Mouse (Mus musculus) frontal cortex, postnatal 14 days (tissue): ENCODE measurements around the gene Plekhd1.

ENCODE experiments used
- DNase-seq, 2 experiments: peaks; one replicate each; pipeline ENCODE4 v3.0.0; 2022; ENCODE audit warnings: low spot score in 2 of 2

Gene Plekhd1

DNA sequence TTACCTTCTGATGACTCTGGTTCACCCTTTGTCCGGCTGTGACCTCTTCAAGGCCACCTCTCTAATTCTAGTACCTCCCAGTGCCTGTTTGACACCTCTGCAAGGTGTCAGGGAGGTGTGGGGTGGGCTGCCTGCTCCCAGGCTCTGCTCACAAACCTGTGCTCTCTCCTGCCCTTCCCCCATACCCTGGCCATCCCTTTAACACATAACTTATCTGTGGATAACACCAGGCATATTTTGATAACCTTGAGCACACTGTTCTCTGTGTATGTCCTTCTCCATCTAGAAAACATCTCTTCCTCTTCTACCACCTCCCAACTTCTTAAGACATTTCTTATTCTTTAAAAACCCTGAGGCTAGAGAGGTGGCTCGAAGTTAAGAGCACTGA is 6.7 kb downstream of the Plekhd1 start:
- DNase-seq: no peak

DNA sequence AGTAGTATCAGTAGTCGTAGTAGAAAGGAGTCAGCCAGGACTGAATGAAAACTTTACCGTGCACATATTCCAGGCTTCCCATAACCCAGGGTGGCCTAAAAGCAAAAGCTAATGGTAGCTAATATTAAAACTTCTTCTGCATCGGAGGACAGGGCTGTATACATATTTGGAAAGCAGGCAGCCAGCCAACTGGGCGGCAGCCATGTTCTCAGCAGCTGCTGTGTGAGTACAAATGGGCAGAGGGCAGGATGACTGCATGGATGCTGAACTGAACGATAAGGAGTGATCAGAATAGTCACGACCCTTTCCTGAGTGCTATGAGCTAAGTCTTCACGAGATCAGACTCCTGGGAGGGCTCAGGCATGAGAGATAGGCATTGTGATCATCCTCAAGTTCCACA is 8.9 kb downstream of the Plekhd1 start:
- no peak for DNase-seq

- DNase-seq: no peak
Observed at GRCm38 (mm10) chr12:80706208-80706914, 14.0 kb downstream of the Plekhd1 start.

- no peak for DNase-seq
Observed at GRCm38 (mm10) chr12:80706915-80707604, 14.7 kb downstream of the Plekhd1 start.

- DNase-seq: no peak
Observed at GRCm38 (mm10) chr12:80715915-80716314, 23.5 kb downstream of the Plekhd1 start.

GRCm38 (mm10) chr12:80719141-80719540 is 26.8 kb downstream of the Plekhd1 start:
- DNase-seq: no peak

DNA sequence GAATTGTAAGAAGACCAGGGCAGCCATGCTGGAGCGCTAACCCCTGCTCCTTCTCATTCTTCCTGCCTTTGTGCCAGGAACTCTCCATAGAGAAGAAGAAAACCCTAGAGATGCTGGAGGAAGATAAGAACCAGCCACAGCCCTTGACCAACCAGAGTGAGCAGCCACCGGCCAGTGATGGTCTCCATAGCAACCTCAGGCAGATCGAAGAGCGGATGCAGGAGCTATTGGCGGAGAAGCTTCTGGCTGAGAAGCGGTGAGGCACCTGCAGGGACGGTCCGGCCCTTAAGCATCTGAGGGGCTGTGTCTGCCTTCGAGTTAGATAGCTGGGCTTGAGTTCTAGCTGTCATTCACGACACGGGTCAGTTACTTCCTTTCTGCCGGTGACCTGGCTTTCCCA is 28.1 kb downstream of the Plekhd1 start:
- DNase-seq: no peak

DNA sequence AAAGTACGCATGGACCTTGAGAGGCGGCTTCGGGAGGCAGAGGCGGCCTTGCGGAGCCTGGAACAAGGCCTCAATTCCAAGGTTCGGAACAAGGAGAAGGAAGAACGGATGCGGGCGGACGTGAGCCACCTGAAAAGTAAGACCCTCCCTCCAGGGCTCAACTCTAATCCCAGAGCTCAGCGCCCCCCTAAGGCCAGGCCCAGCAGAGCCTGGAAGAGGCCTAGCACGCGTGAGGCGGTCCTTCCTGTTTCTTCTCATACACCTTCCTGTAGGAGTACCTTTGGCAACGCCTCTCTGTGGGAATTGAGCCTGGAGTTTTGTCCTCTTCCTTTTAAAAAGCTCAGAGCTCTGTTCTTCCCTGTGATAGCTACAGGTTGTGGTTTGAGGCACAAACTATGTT is 29.1 kb downstream of the Plekhd1 start:
- DNase-seq: no peak

DNA sequence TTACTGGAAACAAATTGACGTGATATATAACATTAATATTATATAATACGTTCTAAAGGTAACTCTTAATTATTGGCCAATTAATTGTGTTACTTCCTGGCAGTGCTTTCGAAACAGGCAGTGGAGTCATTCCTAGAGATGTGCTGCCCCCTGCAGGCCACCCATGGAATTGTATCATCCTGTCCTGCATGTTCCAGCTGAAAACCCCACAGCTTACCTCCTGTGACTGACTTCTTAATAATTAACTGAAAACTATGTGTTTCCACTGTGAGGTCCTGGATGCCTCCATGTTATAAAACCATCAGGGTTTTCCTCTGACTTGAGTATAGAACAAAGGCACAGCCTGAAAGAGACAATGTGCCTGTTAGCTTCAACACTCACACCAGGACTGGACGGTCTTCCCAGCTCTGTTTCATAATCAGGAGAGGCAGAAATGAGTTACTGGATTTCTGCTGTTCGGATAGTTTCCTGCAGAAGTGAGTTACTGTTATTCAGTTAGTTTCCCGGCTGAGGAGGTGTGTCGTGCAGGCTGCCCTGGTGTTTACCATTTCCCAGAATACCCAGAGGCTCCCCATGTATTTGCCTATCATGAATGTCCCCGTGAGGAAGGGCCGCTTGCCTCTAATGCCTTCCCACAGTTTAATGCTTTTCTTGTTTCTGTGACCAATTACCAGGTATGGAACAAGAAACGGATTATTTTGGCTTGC is 32.6 kb downstream of the Plekhd1 start:
- peak in 1 of 2 experiments; percentile 84 for DNase-seq

DNA sequence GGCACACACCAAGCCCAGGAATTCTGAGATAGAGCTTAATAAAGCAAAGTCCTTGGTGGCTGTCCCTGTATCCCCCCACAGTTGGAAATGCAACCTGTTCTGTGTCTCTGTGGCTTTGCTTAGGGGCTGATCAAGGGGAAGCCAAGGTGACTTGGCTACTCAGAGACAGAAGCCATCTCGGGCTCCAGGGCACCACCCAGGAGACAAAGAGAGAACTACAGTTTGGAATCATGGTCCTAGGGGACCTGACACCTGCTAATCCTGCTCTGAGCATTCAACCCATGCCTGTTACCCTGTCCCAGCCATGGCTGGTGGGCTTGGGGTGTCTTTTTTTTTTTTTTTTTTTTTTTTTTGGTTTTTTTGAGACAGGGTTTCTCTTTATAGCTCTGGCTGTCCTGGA is 35.8 kb downstream of the Plekhd1 start:
- DNase-seq: no peak

- no peak for DNase-seq
Observed at GRCm38 (mm10) chr12:80728814-80729213, 36.4 kb downstream of the Plekhd1 start.

DNA sequence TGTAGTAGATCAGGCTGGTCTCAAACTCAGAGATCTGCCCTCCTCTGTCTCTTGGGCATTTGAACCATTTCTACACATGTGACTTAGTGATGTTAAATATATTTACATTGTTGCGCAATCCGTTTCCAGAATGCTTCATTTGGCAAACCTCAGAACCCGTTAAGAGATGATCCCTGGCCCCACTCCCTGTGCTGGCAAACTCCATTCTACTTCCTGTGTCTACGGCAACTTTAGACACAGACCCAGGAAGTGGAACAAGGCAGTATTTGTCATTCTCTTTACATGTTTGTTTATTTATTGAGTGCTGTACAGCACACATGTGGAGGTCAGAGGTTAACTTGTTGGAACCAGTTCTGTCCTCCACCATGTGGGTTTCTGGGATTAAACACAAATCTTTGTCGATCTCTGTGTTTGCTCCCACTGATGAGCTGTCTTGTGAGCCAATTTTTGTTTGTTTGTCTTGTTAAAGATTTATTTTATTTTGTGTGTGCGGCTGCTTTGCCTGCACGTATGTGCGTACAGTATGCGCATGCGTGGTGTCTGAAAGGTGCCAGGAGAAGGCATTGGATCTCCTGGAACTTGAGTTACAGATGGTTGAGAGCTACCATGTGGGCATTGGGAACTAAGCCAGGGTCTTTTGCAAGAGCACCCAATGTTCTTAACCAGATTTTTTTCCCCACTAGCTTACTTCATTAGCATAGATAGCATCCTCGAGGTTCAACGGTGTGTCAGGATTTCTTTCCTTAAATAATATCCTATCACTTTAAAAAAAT is 37.6 kb downstream of the Plekhd1 start:
- no peak for DNase-seq

DNA sequence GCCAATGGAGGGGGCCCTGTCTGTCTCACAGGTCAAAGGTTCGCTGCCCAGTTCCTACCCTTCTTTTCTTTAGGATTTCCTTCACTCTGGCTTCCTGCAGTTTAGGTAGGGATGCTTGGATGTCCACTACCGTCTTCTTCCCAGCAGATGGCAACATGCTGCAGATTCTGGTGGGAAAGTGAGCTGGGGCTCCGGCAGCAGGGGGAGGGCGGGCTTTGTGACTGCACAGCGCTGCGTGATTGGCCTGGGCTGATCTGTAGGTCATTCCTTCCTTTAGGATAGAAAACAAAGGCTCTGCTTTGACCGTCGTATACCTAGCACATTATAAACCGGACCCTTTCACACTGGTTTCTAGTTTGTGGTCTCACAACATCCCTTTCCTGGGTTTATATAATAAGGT is 38.2 kb downstream of the Plekhd1 start:
- DNase-seq: peak; percentile 55 to 63

- DNase-seq: no peak
Observed at GRCm38 (mm10) chr12:80734526-80735470, 42.4 kb downstream of the Plekhd1 start.

GRCm38 (mm10) chr12:80736464-80737282 is 44.3 kb downstream of the Plekhd1 start:
- DNase-seq: peak; percentile 53 to 66

DNA sequence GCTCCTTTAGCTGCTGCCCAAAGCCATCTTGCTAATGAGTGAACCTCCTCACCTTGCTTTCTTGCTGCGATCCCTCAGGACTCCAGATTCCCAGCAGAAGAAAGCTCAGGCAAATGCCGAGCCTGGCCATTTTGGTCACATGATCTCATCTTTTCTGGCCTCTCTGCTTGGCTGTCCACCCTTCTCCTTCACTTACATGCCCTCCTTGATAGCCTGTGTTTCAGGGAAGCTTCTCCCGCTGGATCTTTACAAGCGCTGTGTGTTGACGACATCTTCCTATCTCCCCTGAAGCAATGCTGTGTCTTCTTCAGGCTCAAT is 44.9 kb downstream of the Plekhd1 start:
- no peak for DNase-seq

DNA sequence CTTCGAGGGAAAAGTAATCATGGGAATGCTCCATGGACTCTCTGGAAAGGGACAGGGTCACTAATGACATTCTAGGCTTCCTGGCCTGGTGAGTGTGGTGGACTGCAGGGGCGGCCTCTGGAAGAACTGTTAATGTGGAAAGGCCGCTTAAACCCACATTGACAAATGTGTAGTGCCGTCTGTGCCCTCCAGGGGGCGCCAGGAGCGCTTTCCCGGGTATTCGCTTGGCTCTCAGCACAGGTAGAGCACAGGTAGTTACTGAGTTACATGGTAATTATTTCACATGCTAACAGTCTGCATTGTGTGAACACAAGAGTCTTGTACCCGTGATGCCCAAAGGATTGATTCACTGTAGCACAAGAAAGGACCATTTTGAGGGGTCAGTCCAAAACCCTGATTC is 47.1 kb downstream of the Plekhd1 start:
- DNase-seq: no peak

GRCm38 (mm10) chr12:80744614-80745013 is 52.2 kb downstream of the Plekhd1 start:
- no peak for DNase-seq

- DNase-seq: no peak
Observed at GRCm38 (mm10) chr12:80746031-80746813, 53.8 kb downstream of the Plekhd1 start.
